Mouse (Mus musculus) urinary bladder, postnatal 14 days (tissue): ENCODE measurements around the gene Tacc2.
"Not testable (repeated sequence)": the region's sequence is repeated elsewhere in the genome, so short reads cannot be mapped to it uniquely, and the experiment has no call there.

Source experiments
- DNase-seq: peaks from one replicate; pipeline ENCODE4 v3.0.0; 2021; ENCODE audit warnings: low spot score

The Tacc2 gene

GRCm38 (mm10) chr7:130653036-130653555, 75.9 kb downstream of the Tacc2 start:
- no peak for DNase-seq

- peak; percentile 46 for DNase-seq
Measured at GRCm38 (mm10) chr7:130654562-130654961, 77.3 kb downstream of the Tacc2 start.

- no peak for DNase-seq
Measured at GRCm38 (mm10) chr7:130656965-130657364, 79.7 kb downstream of the Tacc2 start.

- DNase-seq = peak; percentile 64
Measured at GRCm38 (mm10) chr7:130657751-130658150, 80.5 kb downstream of the Tacc2 start.

- no peak for DNase-seq
Measured at GRCm38 (mm10) chr7:130659129-130659528, 81.9 kb downstream of the Tacc2 start.

- DNase-seq = no peak
Measured at GRCm38 (mm10) chr7:130662250-130662649, 85.0 kb downstream of the Tacc2 start.

- no peak for DNase-seq
Measured at GRCm38 (mm10) chr7:130662869-130663268, 85.6 kb downstream of the Tacc2 start.

GRCm38 (mm10) chr7:130664037-130664436, 86.8 kb downstream of the Tacc2 start:
- DNase-seq = no peak

GRCm38 (mm10) chr7:130664629-130665028, 87.4 kb downstream of the Tacc2 start:
- DNase-seq = no peak

- no peak for DNase-seq
Measured at GRCm38 (mm10) chr7:130665358-130665757, 88.1 kb downstream of the Tacc2 start.

- DNase-seq = not testable (repeated sequence)
Measured at GRCm38 (mm10) chr7:130668013-130668412, 90.8 kb downstream of the Tacc2 start.

GRCm38 (mm10) chr7:130668729-130669281, 91.6 kb downstream of the Tacc2 start:
- DNase-seq = no peak

GRCm38 (mm10) chr7:130669370-130669881, 92.2 kb downstream of the Tacc2 start:
- DNase-seq = peak; percentile 37

GRCm38 (mm10) chr7:130670358-130670757, 93.1 kb downstream of the Tacc2 start:
- no peak for DNase-seq

- peak; percentile 76 for DNase-seq
Measured at GRCm38 (mm10) chr7:130671301-130671700, 94.1 kb downstream of the Tacc2 start.

- no peak for DNase-seq
Measured at GRCm38 (mm10) chr7:130673169-130674033, 96.2 kb downstream of the Tacc2 start.

- no peak for DNase-seq
Measured at GRCm38 (mm10) chr7:130674526-130674925, 97.3 kb downstream of the Tacc2 start.

GRCm38 (mm10) chr7:130676885-130677540, 99.8 kb downstream of the Tacc2 start:
- DNase-seq = no peak

- DNase-seq = no peak
Measured at GRCm38 (mm10) chr7:130677541-130678274, 100.5 kb downstream of the Tacc2 start.

GRCm38 (mm10) chr7:130678414-130678813, 101.2 kb downstream of the Tacc2 start:
- no peak for DNase-seq

- peak; percentile 59 for DNase-seq
Measured at GRCm38 (mm10) chr7:130681798-130682197, 104.6 kb downstream of the Tacc2 start.

- no peak for DNase-seq
Measured at GRCm38 (mm10) chr7:130688601-130689000, 111.4 kb downstream of the Tacc2 start.
